Mouse (Mus musculus) lung, embryonic 16.5 days (tissue): ENCODE measurements around the gene 9030025P20Rik. TPM values are rescaled to one million over a fixed set of nuclear protein-coding genes. Genes with fewer than 3 reads are reported as not detected.
"Not testable (repeated sequence)": the region's sequence is repeated elsewhere in the genome, so short reads cannot be mapped to it uniquely, and the experiment has no call there.

Source experiments
- ATAC-seq: fragments of 200-750 bp; cut with Nextera tagmentation; 2 replicates; pipeline ENCODE4 v1.8.0; 2017; ENCODE audit warnings: low read depth, mild to moderate bottlenecking, moderate library complexity
- H3K27ac ChIP-seq: fragments of 300-500 bp; sonication (generic); 2 replicates; pipeline ENCODE4 v1.5.1; 2014; ENCODE audit warnings: mild to moderate bottlenecking, control low read depth, low read length
- H3K27me3 ChIP-seq: fragments of 300-500 bp; sonication (generic); 2 replicates; pipeline ENCODE4 v1.6.1; 2014; ENCODE audit warnings: low read depth, low read length, mixed read lengths; ENCODE audit not compliant: control insufficient read depth, insufficient read depth
- H3K36me3 ChIP-seq: fragments of 300-500 bp; sonication (generic); 2 replicates; pipeline ENCODE4 v1.6.1; 2014; ENCODE audit warnings: low read length; ENCODE audit not compliant: control insufficient read depth, insufficient read depth
- H3K4me1 ChIP-seq: fragments of 300-500 bp; sonication (generic); replicated peaks from 2 replicates; pipeline ENCODE4 v1.6.1; 2014; ENCODE audit warnings: low read length, mixed read lengths; ENCODE audit not compliant: control insufficient read depth, insufficient read depth
- H3K4me2 ChIP-seq: fragments of 300-500 bp; sonication (generic); 2 replicates; pipeline ENCODE4 v1.6.1; 2014; ENCODE audit warnings: low read depth, low read length, control low read depth
- H3K4me3 ChIP-seq: fragments of 300-500 bp; sonication (generic); 2 replicates; pipeline ENCODE4 v1.5.1; 2014; ENCODE audit warnings: mild to moderate bottlenecking, low read length, control low read depth
- H3K9ac ChIP-seq: fragments of 300-500 bp; sonication (generic); 2 replicates; pipeline ENCODE4 v1.6.1; 2014; ENCODE audit warnings: low read length, control low read depth
- H3K9me3 ChIP-seq: fragments of 300-500 bp; sonication (generic); 2 replicates; pipeline ENCODE4 v1.6.1; 2016; ENCODE audit warnings: low read length; ENCODE audit not compliant: control insufficient read depth
- WGBS: fragments of 180-500 bp; shearing (Covaris S2); extraction: QIAGEN DNeasy Blood & Tissue Kit; methylation state at CpG from one replicate; pipeline ENCODE4 v1.1.7; 2014; 5-methylcytosine and 5-hydroxymethylcytosine counted together
- polyA plus RNA-seq: library from polyadenylated mRNA; unstranded; fragments of >200 nt; fragmentation: Nextera tagmentation; extraction: Ambion mirVana; gene quantifications from 2 replicates; pipeline ENCODE4 v1.2.1, GENCODE M21; 2015

The 9030025P20Rik gene
- polyA plus RNA-seq, 1 experiment from 2014 or later: 8.7 TPM

GRCm38 (mm10) chr17:14977718-14978361, 428 bp upstream of the 9030025P20Rik start:
- not testable (repeated sequence) for ATAC-seq, H3K36me3 ChIP-seq, H3K4me3 ChIP-seq, H3K9me3 ChIP-seq, H3K27ac ChIP-seq, H3K9ac ChIP-seq, H3K4me2 ChIP-seq, H3K27me3 ChIP-seq, H3K4me1 ChIP-seq
- WGBS: 0% methylated on average over 4 of the region's 7 CpGs

GRCm38 (mm10) chr17:14990116-14990702, 11.9 kb downstream of the 9030025P20Rik start:
- ATAC-seq, H3K36me3 ChIP-seq, H3K27ac ChIP-seq, H3K27me3 ChIP-seq, H3K9me3 ChIP-seq, H3K4me1 ChIP-seq, H3K4me2 ChIP-seq, H3K9ac ChIP-seq, H3K4me3 ChIP-seq: not testable (repeated sequence)
- WGBS: 91% methylated on average over 4 of the region's 5 CpGs

GRCm38 (mm10) chr17:14992522-14993138, 14.4 kb downstream of the 9030025P20Rik start:
- not testable (repeated sequence) for H3K9me3 ChIP-seq, H3K4me3 ChIP-seq, H3K4me2 ChIP-seq, H3K4me1 ChIP-seq, H3K27me3 ChIP-seq, H3K9ac ChIP-seq, H3K27ac ChIP-seq, H3K36me3 ChIP-seq
- WGBS: no CpG with 5 or more reads among the region's 98 CpGs
- ATAC-seq: peak; percentile 82

GRCm38 (mm10) chr17:14993139-14993832, 15.0 kb downstream of the 9030025P20Rik start:
- WGBS: no CpG with 5 or more reads among the region's 47 CpGs
- H3K27me3 ChIP-seq: not testable (repeated sequence)

DNA sequence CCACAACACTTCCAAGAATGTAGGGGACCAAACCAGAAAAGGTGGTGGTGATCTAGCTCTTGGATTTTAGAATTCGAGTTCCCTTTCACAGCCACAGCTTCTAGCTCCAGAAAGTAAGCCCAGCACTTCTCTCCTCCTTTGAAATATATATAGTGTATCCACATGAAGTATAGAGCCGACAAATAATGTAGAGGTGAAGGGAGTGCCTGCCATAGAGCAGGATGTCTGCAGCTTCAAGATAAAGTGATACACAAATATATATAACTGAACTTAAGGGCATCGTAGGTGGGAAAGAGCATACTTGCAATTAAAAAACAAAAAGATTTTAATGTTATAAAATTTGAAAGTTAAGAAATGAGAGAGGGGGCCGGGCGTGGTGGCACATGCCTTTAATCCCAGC, 15.9 kb downstream of the 9030025P20Rik start:
- not testable (repeated sequence) for H3K4me3 ChIP-seq, ATAC-seq

More at GRCm38 (mm10) chr17:14993139-14993832, 15.0 kb downstream of the 9030025P20Rik start:
- H3K9me3 ChIP-seq, H3K4me3 ChIP-seq, H3K4me2 ChIP-seq, H3K4me1 ChIP-seq, H3K9ac ChIP-seq, H3K36me3 ChIP-seq, H3K27ac ChIP-seq: not testable (repeated sequence)
- ATAC-seq: peak; percentile 84

GRCm38 (mm10) chr17:15000047-15000446, 21.8 kb downstream of the 9030025P20Rik start:
- H3K4me2 ChIP-seq, H3K4me3 ChIP-seq, H3K27me3 ChIP-seq, H3K27ac ChIP-seq, H3K9ac ChIP-seq, H3K36me3 ChIP-seq, ATAC-seq, H3K9me3 ChIP-seq, H3K4me1 ChIP-seq: not testable (repeated sequence)
- no CpG with 5 or more reads among the region's 4 CpGs for WGBS

More for the DNA sequence above, 15.9 kb downstream of the 9030025P20Rik start:
- not testable (repeated sequence) for H3K36me3 ChIP-seq, H3K27ac ChIP-seq, H3K4me2 ChIP-seq, H3K9me3 ChIP-seq, H3K4me1 ChIP-seq, H3K9ac ChIP-seq, H3K27me3 ChIP-seq
- no CpG with 5 or more reads among the region's 5 CpGs for WGBS

DNA sequence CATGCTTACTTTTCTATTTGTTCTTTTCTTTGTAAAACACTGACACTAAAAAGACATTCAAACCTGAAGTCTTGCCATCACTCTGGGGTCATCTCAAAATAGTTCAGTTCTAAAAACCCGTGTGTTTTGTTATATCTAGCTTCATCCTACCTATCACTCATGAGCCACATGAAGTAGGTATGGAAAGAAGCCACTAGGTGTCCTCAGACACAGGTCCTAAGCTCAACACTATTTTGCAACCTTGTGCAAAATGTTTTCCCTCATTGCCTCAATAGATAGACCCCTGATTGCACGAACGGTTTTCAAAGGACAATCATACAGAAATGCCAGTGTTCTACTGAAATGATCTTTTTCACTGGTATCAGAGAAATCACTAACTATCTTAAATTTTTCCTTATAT, 30.8 kb downstream of the 9030025P20Rik start:
- H3K4me1 ChIP-seq, H3K36me3 ChIP-seq, ATAC-seq, H3K9ac ChIP-seq, H3K27ac ChIP-seq, H3K27me3 ChIP-seq, H3K9me3 ChIP-seq, H3K4me2 ChIP-seq, H3K4me3 ChIP-seq: not testable (repeated sequence)
- WGBS: no CpG with 5 or more reads among the region's 3 CpGs

DNA sequence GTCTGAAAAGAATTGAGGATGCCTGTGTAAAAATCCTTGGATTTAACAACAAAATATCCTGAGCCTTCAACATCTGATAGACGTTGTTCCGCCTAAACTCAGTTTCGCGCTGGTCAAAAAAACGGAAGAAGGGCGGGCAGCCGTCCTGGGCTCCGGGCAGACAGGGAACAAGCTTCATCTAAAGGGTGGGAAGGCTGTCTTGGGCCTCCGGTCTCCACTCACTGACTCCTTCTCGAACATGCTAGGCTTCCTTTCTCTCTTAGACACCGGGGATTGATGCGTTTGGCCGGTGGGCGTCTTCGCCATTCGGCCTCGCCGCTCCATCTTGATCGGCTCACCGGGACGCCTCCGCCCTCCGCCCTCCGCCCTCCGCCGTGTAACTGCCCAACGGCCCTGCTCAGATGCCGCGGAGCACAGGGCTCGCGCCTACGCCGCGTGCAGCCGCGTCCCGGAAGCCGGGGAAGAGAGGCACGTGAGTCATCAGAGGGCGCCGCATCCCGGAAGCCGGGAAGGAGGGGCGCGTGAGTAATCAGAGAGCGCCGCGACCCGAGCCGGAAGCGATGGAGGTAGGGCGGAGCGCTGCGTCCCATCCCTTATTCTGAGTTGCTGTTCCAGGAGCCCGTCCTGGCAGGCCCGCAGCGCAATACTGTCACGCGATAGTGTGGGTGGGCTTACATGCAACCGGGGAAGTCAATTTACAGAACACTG, 31.6 kb downstream of the 9030025P20Rik start, which contains the start of gene Gm3435:
Gene Gm3435, plus strand, starts transcription at position 471 of the 708 bp plus-strand sequence.
- H3K4me1 ChIP-seq, H3K27me3 ChIP-seq, H3K9ac ChIP-seq, H3K9me3 ChIP-seq, H3K4me3 ChIP-seq, H3K36me3 ChIP-seq, H3K4me2 ChIP-seq, H3K27ac ChIP-seq: not testable (repeated sequence)
- no CpG with 5 or more reads among the region's 60 CpGs for WGBS
- peak; percentile 99 for ATAC-seq
